In genomic region chr17:27611994-27612393, GRCm38 (mm10) we compare ENCODE assay signal across 24 mouse cellular contexts. TPM values are rescaled to one million over a fixed set of nuclear protein-coding genes. Genes with fewer than 3 reads are reported as not detected.
A peak's percentile ranks its signal among the peaks of the same experiment; 100 is the strongest.
DNase-seq lines count a peak whose midpoint lies in the region; ATAC-seq and TF ChIP-seq lines count a peak whose summit lies in the region.
"Had no signal": no experiment of that assay in that cellular context is flagged by ENCODE, and none has a peak within 500 bp of the region (broad histone marks: within the 10 kb centered on the region; RNA-seq: fewer than 3 reads in every experiment).

No protein-coding gene starts in this region.

- WGBS in cerebellum, adult 2 months = 59% methylated on average over 5 of the region's 5 CpGs
- WGBS in intestine, embryonic 16.5 days = 78% methylated on average over 5 of the region's 5 CpGs
- WGBS in intestine, postnatal 0 days = 63% methylated on average over 5 of the region's 5 CpGs

- peaks cover 81% of the 10 kb centered on the region for H3K79me2 ChIP-seq in MEL (ENCODE audit: control insufficient read depth, insufficient read depth, low read length, poor library complexity)

- no peak for TF ChIP-seq CTCF in cerebellum, adult 2 months (IDR thresholded peaks at IDR 0.05; ENCODE audit: borderline replicate concordance, insufficient read depth, low read depth, low read length)
- no peak for TF ChIP-seq CTCF in intestine, postnatal 0 days (IDR thresholded peaks at IDR 0.05; ENCODE audit: low read depth)
- no peak for TF ChIP-seq CTCF in MEL (IDR thresholded peaks at IDR 0.05 in 2 of 3, conservative IDR thresholded peaks at IDR 0.05 in 1 of 3; ENCODE audit: control insufficient read depth in 1 of 3, insufficient read depth in 1 of 3, low read depth in 2 of 3, low read length in 3 of 3, poor library complexity in 1 of 3, severe bottlenecking in 1 of 3)

- no peak for TF ChIP-seq EP300 in MEL (IDR thresholded peaks at IDR 0.05; ENCODE audit: low read depth in 1 of 2, low read length in 2 of 2)

- no peaks in the 10 kb centered on the region for H3K27me3 ChIP-seq in cerebellum, adult 2 months (ENCODE audit: control insufficient read depth, insufficient read depth, low read length)
- H3K27me3 ChIP-seq in intestine, embryonic 16.5 days (replicated peaks; ENCODE audit: control insufficient read depth, insufficient read depth, low read length) = no peaks in the 10 kb centered on the region
- no peaks in the 10 kb centered on the region for H3K27me3 ChIP-seq in intestine, postnatal 0 days (replicated peaks; ENCODE audit: control insufficient read depth, insufficient read depth, low read length)
- H3K27me3 ChIP-seq in MEL (ENCODE audit: control insufficient read depth in 1 of 2, insufficient read depth in 2 of 2, low read length in 2 of 2) = no peaks in the 10 kb centered on the region
- H3K27me3 ChIP-seq: CH12.LX; embryonic facial prominence, embryonic 12.5 days; hindbrain, embryonic 12.5 days; midbrain, embryonic 15.5 days; Patski had no signal

- no peak for TF ChIP-seq POLR2A in cerebellum, adult 2 months (IDR thresholded peaks at IDR 0.05; ENCODE audit: borderline replicate concordance, insufficient read depth, low read length)
- no peak for TF ChIP-seq POLR2A in MEL (IDR thresholded peaks at IDR 0.05; ENCODE audit: control insufficient read depth in 1 of 2, insufficient read depth in 1 of 2, low read depth in 1 of 2, low read length in 2 of 2, poor library complexity in 1 of 2)

- TF ChIP-seq RAD21 in MEL (IDR thresholded peaks at IDR 0.05; ENCODE audit: low read depth, low read length) = no peak

- H3K9me3 ChIP-seq in intestine, embryonic 16.5 days (ENCODE audit: control insufficient read depth, low read length) = no peaks in the 10 kb centered on the region
- no peaks in the 10 kb centered on the region for H3K9me3 ChIP-seq in intestine, postnatal 0 days (ENCODE audit: control insufficient read depth)
- H3K9me3 ChIP-seq in MEL (replicated peaks; ENCODE audit: insufficient read depth, low read length) = no peaks in the 10 kb centered on the region
- H3K9me3 ChIP-seq: embryonic facial prominence, embryonic 12.5 days; hindbrain, embryonic 12.5 days; midbrain, embryonic 15.5 days had no signal

- peaks cover 60% of the 10 kb centered on the region for H3K4me1 ChIP-seq in cerebellum, adult 2 months (ENCODE audit: control insufficient read depth, insufficient read depth, low read length)
- H3K4me1 ChIP-seq in intestine, embryonic 16.5 days (ENCODE audit: control insufficient read depth, insufficient read depth, low read length) = peaks cover 16% of the 10 kb centered on the region
- no peaks in the 10 kb centered on the region for H3K4me1 ChIP-seq in intestine, postnatal 0 days (replicated peaks; ENCODE audit: control insufficient read depth, insufficient read depth, low read length)
- peaks cover 11 to 24% of the 10 kb centered on the region in 2 experiments for H3K4me1 ChIP-seq in MEL (ENCODE audit: control insufficient read depth in 1 of 2, insufficient read depth in 2 of 2, low read length in 2 of 2)

- no peak overlapping the region for H3K4me2 ChIP-seq in intestine, embryonic 16.5 days (ENCODE audit: low read depth, low read length)
- H3K4me2 ChIP-seq in intestine, postnatal 0 days (replicated peaks; ENCODE audit: low read depth) = no peak overlapping the region
- H3K4me2 ChIP-seq: embryonic facial prominence, embryonic 12.5 days; hindbrain, embryonic 12.5 days; midbrain, embryonic 15.5 days had no signal

- no peak for ATAC-seq in intestine, embryonic 16.5 days
- ATAC-seq in intestine, postnatal 0 days = no peak
- ATAC-seq in megakaryocyte-erythroid progenitor cell, adult 5-6 weeks (replicated peaks; ENCODE audit: low FRiP score, low TSS enrichment, poor library complexity, severe bottlenecking) = 0 out of 2 replicates have a peak, but pooled peaks have one; percentile 17
- ATAC-seq in CD4-positive, CD25-positive, alpha-beta regulatory T cell, adult 4 months = no peak
- ATAC-seq: midbrain, embryonic 15.5 days; Patski had no signal

- no peak overlapping the region for H3K4me3 ChIP-seq in cerebellum, adult 2 months (replicated peaks; ENCODE audit: insufficient read depth, low read depth, low read length)
- H3K4me3 ChIP-seq in intestine, embryonic 16.5 days (ENCODE audit: low read length) = no peak overlapping the region
- no peak overlapping the region for H3K4me3 ChIP-seq in intestine, postnatal 0 days (ENCODE audit: low read depth, low read length)
- H3K4me3 ChIP-seq in MEL (ENCODE audit: control insufficient read depth in 1 of 2, insufficient read depth in 1 of 2, low read depth in 2 of 2, low read length in 2 of 2) = no peak overlapping the region
- H3K4me3 ChIP-seq: embryonic facial prominence, embryonic 12.5 days; hindbrain, embryonic 12.5 days; midbrain, embryonic 15.5 days had no signal

- H3K36me3 ChIP-seq in intestine, embryonic 16.5 days (ENCODE audit: control insufficient read depth, insufficient read depth, low read length) = no peaks in the 10 kb centered on the region; the same call in 1 of the 2 replicates
- H3K36me3 ChIP-seq in intestine, postnatal 0 days (ENCODE audit: control insufficient read depth, insufficient read depth) = no peaks in the 10 kb centered on the region
- H3K36me3 ChIP-seq in MEL (ENCODE audit: control insufficient read depth in 1 of 2, insufficient read depth in 2 of 2, low read length in 2 of 2) = peaks cover 0 to 17% of the 10 kb centered on the region in 2 experiments
- H3K36me3 ChIP-seq: midbrain, embryonic 15.5 days had no signal

- DNase-seq in cerebellum, adult 2 months = no peak
- DNase-seq in cerebellum, adult 8-10 months = no peak
- DNase-seq in MEL (ENCODE audit: low read depth, low spot score) = peak; percentile 47
- no peak for DNase-seq in thymus, adult 18-20 months
- DNase-seq: gastrocnemius, postnatal 36 days; left cerebral cortex, postnatal 4 days; lung, adult 18-20 months; lung, postnatal 36 days; spleen, adult 18-20 months; thymus, postnatal 14 days had no signal

- 0 out of 2 replicates have a peak overlapping the region, but pooled peaks have one; percentile 34 for H3K9ac ChIP-seq in intestine, embryonic 16.5 days (ENCODE audit: low read depth, low read length)
- no peak overlapping the region for H3K9ac ChIP-seq in intestine, postnatal 0 days (ENCODE audit: low read depth, low read length)
- no peak overlapping the region for H3K9ac ChIP-seq in MEL (ENCODE audit: control insufficient read depth, low read depth, low read length, poor library complexity, severe bottlenecking)
- H3K9ac ChIP-seq: embryonic facial prominence, embryonic 12.5 days; hindbrain, embryonic 12.5 days; midbrain, embryonic 15.5 days had no signal

- H3K27ac ChIP-seq in cerebellum, adult 2 months (ENCODE audit: insufficient read depth, low read length) = peak overlapping the region; percentile 47
- H3K27ac ChIP-seq in intestine, embryonic 16.5 days (ENCODE audit: low read length) = no peak overlapping the region
- H3K27ac ChIP-seq in intestine, postnatal 0 days (ENCODE audit: low read depth, low read length) = no peak overlapping the region
- 0 out of 2 replicates have a peak overlapping the region, but pooled peaks have one; percentile 1 for H3K27ac ChIP-seq in MEL (ENCODE audit: control insufficient read depth, low read depth, low read length)
- H3K27ac ChIP-seq: embryonic facial prominence, embryonic 12.5 days; hindbrain, embryonic 12.5 days; kidney, postnatal 0 days; midbrain, embryonic 15.5 days had no signal

RNA-seq across cellular contexts. Expression of gene Nudt3, which starts 11.3 kb away (rescaled TPM):
- polyA plus RNA-seq in cerebellum, adult 2 months (2012; rRNA removed) = 336 and 366 TPM in 2 replicates
- polyA plus RNA-seq in intestine, embryonic 16.5 days (2015; fragmentation: Nextera tagmentation; extraction: Ambion mirVana) = 56.6 and 57.4 TPM in 2 replicates
- polyA plus RNA-seq in intestine, postnatal 0 days (2015; fragmentation: Nextera tagmentation; extraction: Ambion mirVana) = 43.3 and 43.4 TPM in 2 replicates
- total RNA-seq in MEL (2012; rRNA removed) = 93.8 and 96.5 TPM in 2 replicates
- polyA plus RNA-seq in MEL (2012; ENCODE audit: insufficient read depth in 1 of 2, insufficient read length in 2 of 2, low read depth in 1 of 2, low replicate concordance in 2 of 2, missing spikeins in 1 of 2) = 100 to 1,000 TPM in 1 of 2 experiments, 10 to 100 TPM in 1; 97.0 to 258 TPM
- total RNA-seq in megakaryocyte-erythroid progenitor cell, adult 5-6 weeks (2014; fragmentation: Nextera tagmentation) = 78.3 and 78.9 TPM in 2 replicates
- total RNA-seq in megakaryocyte-erythroid progenitor cell, adult 5-6 weeks (2017) = 143 and 144 TPM in 2 replicates
- 10 to 100 TPM; 14.5 to 27.5 TPM for polyA plus RNA-seq in CD4-positive, CD25-positive, alpha-beta regulatory T cell, adult 4 months (2017; shearing (Covaris generic))

RNA-seq across cellular contexts. Expression of gene RPS10-NUDT3, which starts 23.0 kb away (rescaled TPM):
- polyA plus RNA-seq in cerebellum, adult 2 months (2012; rRNA removed) = 0.16 TPM in 2 replicates
- not detected in 2 replicates for polyA plus RNA-seq in intestine, embryonic 16.5 days (2015; fragmentation: Nextera tagmentation; extraction: Ambion mirVana)
- polyA plus RNA-seq in intestine, postnatal 0 days (2015; fragmentation: Nextera tagmentation; extraction: Ambion mirVana) = not detected in 2 replicates
- not detected in 2 replicates for total RNA-seq in MEL (2012; rRNA removed)
- 10 to 100 TPM in 1 of 2 experiments, not detected in 1; 37.3 TPM for polyA plus RNA-seq in MEL (2012; ENCODE audit: insufficient read depth in 1 of 2, insufficient read length in 2 of 2, low read depth in 1 of 2, low replicate concordance in 2 of 2, missing spikeins in 1 of 2)
- not detected in 2 replicates for total RNA-seq in megakaryocyte-erythroid progenitor cell, adult 5-6 weeks (2014; fragmentation: Nextera tagmentation)
- total RNA-seq in megakaryocyte-erythroid progenitor cell, adult 5-6 weeks (2017) = not detected in 2 replicates
- polyA plus RNA-seq in CD4-positive, CD25-positive, alpha-beta regulatory T cell, adult 4 months (2017; shearing (Covaris generic)) = not detected
- total RNA-seq: adrenal gland, postnatal 4 days; CH12.LX; gastrocnemius, postnatal 36 days; left cerebral cortex, postnatal 4 days had no signal
- polyA plus RNA-seq: embryonic facial prominence, embryonic 12.5 days; hindbrain, embryonic 12.5 days; intestine, embryonic 14.5 days; kidney, postnatal 0 days; midbrain, embryonic 15.5 days; neural tube, embryonic 14.5 days; stomach, embryonic 16.5 days had no signal

RNA-seq across cellular contexts. Expression of gene Rps10, which starts 24.5 kb away (rescaled TPM):
- 479 and 488 TPM in 2 replicates for polyA plus RNA-seq in cerebellum, adult 2 months (2012; rRNA removed)
- polyA plus RNA-seq in intestine, embryonic 16.5 days (2015; fragmentation: Nextera tagmentation; extraction: Ambion mirVana) = 853 and 934 TPM in 2 replicates
- polyA plus RNA-seq in intestine, postnatal 0 days (2015; fragmentation: Nextera tagmentation; extraction: Ambion mirVana) = 591 and 603 TPM in 2 replicates
- total RNA-seq in MEL (2012; rRNA removed) = 3,087 and 3,166 TPM in 2 replicates
- polyA plus RNA-seq in MEL (2012; ENCODE audit: insufficient read depth in 1 of 2, insufficient read length in 2 of 2, low read depth in 1 of 2, low replicate concordance in 2 of 2, missing spikeins in 1 of 2) = 1,000 to 10,000 TPM; 3,057 to 3,899 TPM
- total RNA-seq in megakaryocyte-erythroid progenitor cell, adult 5-6 weeks (2014; fragmentation: Nextera tagmentation) = 2,733 and 3,098 TPM in 2 replicates
- total RNA-seq in megakaryocyte-erythroid progenitor cell, adult 5-6 weeks (2017) = 2,912 and 3,218 TPM in 2 replicates
- 1,000 to 10,000 TPM; 1,603 to 1,674 TPM for polyA plus RNA-seq in CD4-positive, CD25-positive, alpha-beta regulatory T cell, adult 4 months (2017; shearing (Covaris generic))

RNA-seq across cellular contexts. Expression of gene Pacsin1, which starts 43.3 kb away (rescaled TPM):
- polyA plus RNA-seq in cerebellum, adult 2 months (2012; rRNA removed) = 228 and 244 TPM in 2 replicates
- polyA plus RNA-seq in intestine, embryonic 16.5 days (2015; fragmentation: Nextera tagmentation; extraction: Ambion mirVana) = 2.1 and 2.7 TPM in 2 replicates
- polyA plus RNA-seq in intestine, postnatal 0 days (2015; fragmentation: Nextera tagmentation; extraction: Ambion mirVana) = 1.2 and 1.4 TPM in 2 replicates
- total RNA-seq in MEL (2012; rRNA removed) = not detected in 2 replicates
- under 1 TPM in 1 of 2 experiments, not detected in 1; 0.17 TPM for polyA plus RNA-seq in MEL (2012; ENCODE audit: insufficient read depth in 1 of 2, insufficient read length in 2 of 2, low read depth in 1 of 2, low replicate concordance in 2 of 2, missing spikeins in 1 of 2)
- total RNA-seq in megakaryocyte-erythroid progenitor cell, adult 5-6 weeks (2014; fragmentation: Nextera tagmentation) = 0.64 TPM in 1 of 2 replicates, not detected in the other
- total RNA-seq in megakaryocyte-erythroid progenitor cell, adult 5-6 weeks (2017) = 0.11 TPM in 1 of 2 replicates, not detected in the other
- polyA plus RNA-seq in CD4-positive, CD25-positive, alpha-beta regulatory T cell, adult 4 months (2017; shearing (Covaris generic)) = 10 to 100 TPM; 36.5 to 37.2 TPM

RNA-seq across cellular contexts. Expression of gene AI413582, which starts 46.4 kb away (rescaled TPM):
- 98.9 and 104 TPM in 2 replicates for polyA plus RNA-seq in cerebellum, adult 2 months (2012; rRNA removed)
- 39.7 and 46.7 TPM in 2 replicates for polyA plus RNA-seq in intestine, embryonic 16.5 days (2015; fragmentation: Nextera tagmentation; extraction: Ambion mirVana)
- 80.3 and 83.0 TPM in 2 replicates for polyA plus RNA-seq in intestine, postnatal 0 days (2015; fragmentation: Nextera tagmentation; extraction: Ambion mirVana)
- 20.6 and 21.5 TPM in 2 replicates for total RNA-seq in MEL (2012; rRNA removed)
- 10 to 100 TPM in 1 of 2 experiments, not detected in 1; 56.5 TPM for polyA plus RNA-seq in MEL (2012; ENCODE audit: insufficient read depth in 1 of 2, insufficient read length in 2 of 2, low read depth in 1 of 2, low replicate concordance in 2 of 2, missing spikeins in 1 of 2)
- total RNA-seq in megakaryocyte-erythroid progenitor cell, adult 5-6 weeks (2014; fragmentation: Nextera tagmentation) = 14.3 and 20.0 TPM in 2 replicates
- total RNA-seq in megakaryocyte-erythroid progenitor cell, adult 5-6 weeks (2017) = 7.0 and 8.7 TPM in 2 replicates
- polyA plus RNA-seq in CD4-positive, CD25-positive, alpha-beta regulatory T cell, adult 4 months (2017; shearing (Covaris generic)) = 100 to 1,000 TPM; 106 to 112 TPM

Comparison
In these comparisons a context has a peak if more than half of its experiments do, and no peak if none do; other contexts are left out.
1. H3K27ac ChIP-seq: peak in cerebellum, adult 2 months (single experiment) and MEL (single experiment); none in intestine, embryonic 16.5 days (single experiment) and intestine, postnatal 0 days (single experiment).